10 mouse cellular contexts compared by ENCODE assay signal in the genomic region with DNA sequence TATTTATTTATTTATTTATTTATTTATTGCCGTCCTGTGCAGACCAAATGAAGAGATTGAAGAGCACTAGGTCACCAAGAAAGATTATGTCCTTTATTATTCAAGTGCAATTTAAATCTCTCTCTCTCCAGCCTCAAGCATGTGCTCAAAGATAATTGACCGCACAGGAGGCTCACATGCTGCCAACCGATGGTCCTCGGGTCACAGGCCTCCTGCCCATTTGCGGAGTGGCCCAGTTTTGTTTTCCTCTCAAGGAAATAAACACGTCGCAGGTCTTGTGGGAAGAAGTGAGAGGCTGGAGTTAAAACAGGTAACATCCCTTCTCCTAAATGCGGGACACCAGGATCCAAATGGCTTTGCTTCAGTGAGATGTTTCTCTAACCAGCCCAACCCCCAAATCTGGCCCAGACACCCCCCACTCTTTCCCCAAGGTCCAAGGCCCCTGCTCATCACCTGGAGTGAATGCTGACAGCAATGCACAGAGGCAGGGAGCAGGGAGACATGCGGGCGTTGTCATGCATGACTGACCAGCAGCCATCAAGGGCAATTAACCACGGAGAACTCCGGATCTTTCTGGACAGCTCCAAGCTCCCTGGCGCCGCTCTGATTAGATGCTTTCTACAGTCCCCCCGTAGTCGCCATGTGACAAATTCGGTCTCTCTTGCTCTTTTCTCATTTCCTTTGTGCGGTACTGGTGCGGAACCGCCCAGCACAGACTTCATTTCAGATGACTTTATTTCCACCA.
DNase-seq lines count a peak whose midpoint lies in the region; ATAC-seq and TF ChIP-seq lines count a peak whose summit lies in the region.
"Had no signal": no experiment of that assay in that cellular context is flagged by ENCODE, and none has a peak within 500 bp of the region (broad histone marks: within the 10 kb centered on the region; RNA-seq: fewer than 3 reads in every experiment).

No protein-coding gene starts in this region.

- TF ChIP-seq CTCF in liver, postnatal 0 days (IDR thresholded peaks at IDR 0.05; ENCODE audit: low read depth) = no peak

- H3K9ac ChIP-seq in hindbrain, embryonic 14.5 days = no peak overlapping the region
- no peak overlapping the region for H3K9ac ChIP-seq in liver, embryonic 11.5 days (ENCODE audit: low read depth, low read length)
- no peak overlapping the region for H3K9ac ChIP-seq in liver, postnatal 0 days (replicated peaks)

- H3K4me3 ChIP-seq in hindbrain, embryonic 14.5 days (replicated peaks; ENCODE audit: low read length) = no peak overlapping the region
- no peak overlapping the region for H3K4me3 ChIP-seq in liver, embryonic 11.5 days (ENCODE audit: low read depth, low read length)
- H3K4me3 ChIP-seq in liver, postnatal 0 days (ENCODE audit: low read depth, low read length) = no peak overlapping the region
- H3K4me3 ChIP-seq: erythroblast, embryonic 14.5 days had no signal

- H3K27ac ChIP-seq in hindbrain, embryonic 14.5 days = no peak overlapping the region
- H3K27ac ChIP-seq in liver, embryonic 11.5 days (ENCODE audit: low read depth, low read length) = no peak overlapping the region
- no peak overlapping the region for H3K27ac ChIP-seq in liver, postnatal 0 days (ENCODE audit: low read depth)

- ATAC-seq in hindbrain, embryonic 14.5 days (ENCODE audit: low FRiP score) = no peak
- ATAC-seq in liver, embryonic 11.5 days (replicated peaks; ENCODE audit: low FRiP score) = no peak
- ATAC-seq in liver, postnatal 0 days = no peak

- peak overlapping the region; percentile 24; the same call in 1 of the 2 replicates for H3K4me2 ChIP-seq in hindbrain, embryonic 14.5 days (replicated peaks)
- no peak overlapping the region for H3K4me2 ChIP-seq in liver, embryonic 11.5 days
- H3K4me2 ChIP-seq in liver, postnatal 0 days (ENCODE audit: low read depth, low read length) = no peak overlapping the region

- WGBS in hindbrain, embryonic 14.5 days = 49% methylated on average over 20 of the region's 20 CpGs
- 85% methylated on average over 20 of the region's 20 CpGs for WGBS in liver, embryonic 11.5 days
- WGBS in liver, postnatal 0 days (ENCODE audit: insufficient replicate concordance) = 82% methylated on average over 20 of the region's 20 CpGs

- TF ChIP-seq EP300 in liver, postnatal 0 days (IDR thresholded peaks at IDR 0.05; ENCODE audit: low read depth) = no peak

- peak; percentile 70 for DNase-seq in Muller cell, postnatal 12 days (ENCODE audit: inconsistent ontology term)
- DNase-seq in cerebellum, adult 9-10 months = peak; percentile 20
- DNase-seq in hindbrain, embryonic 14.5 days (ENCODE audit: low spot score) = no peak
- DNase-seq in kidney, postnatal 36 days = peak; percentile 77 to 82
- no peak for DNase-seq in lung, postnatal 14 days
- DNase-seq in urinary bladder, postnatal 25 days (ENCODE audit: low spot score) = no peak
- no peak for DNase-seq in liver, embryonic 11.5 days (ENCODE audit: low spot score)
- no peak for DNase-seq in liver, postnatal 0 days
- DNase-seq: gastrocnemius, postnatal 36 days had no signal

- no peaks in the 10 kb centered on the region for H3K27me3 ChIP-seq in hindbrain, embryonic 14.5 days (ENCODE audit: control insufficient read depth, insufficient read depth, low read length)
- no peaks in the 10 kb centered on the region for H3K27me3 ChIP-seq in liver, embryonic 11.5 days (replicated peaks; ENCODE audit: control insufficient read depth, insufficient read depth, low read length)
- H3K27me3 ChIP-seq in liver, postnatal 0 days (ENCODE audit: insufficient read depth, low read length) = no peaks in the 10 kb centered on the region

- no peaks in the 10 kb centered on the region for H3K36me3 ChIP-seq in hindbrain, embryonic 14.5 days (replicated peaks; ENCODE audit: control insufficient read depth, insufficient read depth)
- H3K36me3 ChIP-seq in liver, embryonic 11.5 days (ENCODE audit: control insufficient read depth, insufficient read depth, low read length) = no peaks in the 10 kb centered on the region
- no peaks in the 10 kb centered on the region for H3K36me3 ChIP-seq in liver, postnatal 0 days (replicated peaks; ENCODE audit: insufficient read depth, low read length)

- no peaks in the 10 kb centered on the region for H3K9me3 ChIP-seq in hindbrain, embryonic 14.5 days (ENCODE audit: control insufficient read depth, low read length)
- H3K9me3 ChIP-seq in liver, embryonic 11.5 days (ENCODE audit: control insufficient read depth, low read length) = no peaks in the 10 kb centered on the region
- no peaks in the 10 kb centered on the region for H3K9me3 ChIP-seq in liver, postnatal 0 days (ENCODE audit: low read length)

- H3K4me1 ChIP-seq in hindbrain, embryonic 14.5 days (replicated peaks; ENCODE audit: control insufficient read depth, insufficient read depth, low read length) = 0 out of 2 replicates have a peak, but pooled peaks cover 3% of the 10 kb centered on the region
- no peaks in the 10 kb centered on the region for H3K4me1 ChIP-seq in liver, embryonic 11.5 days (replicated peaks; ENCODE audit: control insufficient read depth, insufficient read depth, low read length)
- H3K4me1 ChIP-seq in liver, postnatal 0 days (ENCODE audit: insufficient read depth) = no peaks in the 10 kb centered on the region

Comparison
In these comparisons a context has a peak if more than half of its experiments do, and no peak if none do; other contexts are left out.
1. DNase-seq: peak in Muller cell, postnatal 12 days (single experiment), cerebellum, adult 9-10 months (single experiment) and kidney, postnatal 36 days (2 of 2); none in hindbrain, embryonic 14.5 days (single experiment), lung, postnatal 14 days (single experiment), urinary bladder, postnatal 25 days (single experiment), liver, embryonic 11.5 days (single experiment) and liver, postnatal 0 days (single experiment).